Mouse (Mus musculus): ENCODE data around the gene 2810006K23Rik. TPM values are rescaled to one million over a fixed set of nuclear protein-coding genes. Genes with fewer than 3 reads are reported as not detected.
"Not testable (repeated sequence)": the region's sequence is repeated elsewhere in the genome, so short reads cannot be mapped to it uniquely, and the experiment has no call there.

2810006K23Rik gene
- polyA plus RNA-seq, 1 experiment = not detected

GRCm38 (mm10) chr5:124338791-124339190, 10.9 kb downstream of the 2810006K23Rik start:
- Histone ChIP-seq H3K27ac (ENCODE audit: insufficient read depth, low read depth, low read length) (peak overlapping the region; percentile 53), H3K4me1 (ENCODE audit: control insufficient read depth, insufficient read depth, low read length) (peaks cover 20% of the 10 kb centered on the region), H3K4me3 (ENCODE audit: insufficient read depth, low read depth, low read length) (no peak overlapping the region)
- TF ChIP-seq CTCF (IDR thresholded peaks at IDR 0.05; ENCODE audit: insufficient read depth, low read depth, low read length) (no peak), POLR2A (IDR thresholded peaks at IDR 0.05; ENCODE audit: insufficient read depth, low read depth, low read length) (no peak)
- WGBS = 77% methylated on average over 8 of the region's 8 CpGs

GRCm38 (mm10) chr5:124341753-124342339, 14.0 kb downstream of the 2810006K23Rik start:
- 70% methylated on average over 6 of the region's 6 CpGs for WGBS
- H3K4me3 ChIP-seq (ENCODE audit: insufficient read depth, low read depth, low read length); H3K27ac ChIP-seq (ENCODE audit: insufficient read depth, low read depth, low read length): not testable (repeated sequence)
- peaks cover 18% of the 10 kb centered on the region for H3K4me1 ChIP-seq (ENCODE audit: control insufficient read depth, insufficient read depth, low read length)

- H3K4me3 ChIP-seq (ENCODE audit: insufficient read depth, low read depth, low read length) = no peak overlapping the region
- TF ChIP-seq POLR2A (IDR thresholded peaks at IDR 0.05; ENCODE audit: insufficient read depth, low read depth, low read length) (no peak), CTCF (IDR thresholded peaks at IDR 0.05; ENCODE audit: insufficient read depth, low read depth, low read length) (no peak)
- 78% methylated on average over 8 of the region's 8 CpGs for WGBS
- H3K27ac ChIP-seq (ENCODE audit: insufficient read depth, low read depth, low read length) = no peak overlapping the region
- H3K4me1 ChIP-seq (ENCODE audit: control insufficient read depth, insufficient read depth, low read length) = peaks cover 16% of the 10 kb centered on the region
These were observed 15.0 kb downstream of the 2810006K23Rik start for GRCm38 (mm10) chr5:124342897-124343296.

- peaks cover 28% of the 10 kb centered on the region for H3K4me1 ChIP-seq (ENCODE audit: control insufficient read depth, insufficient read depth, low read length)
- no peak overlapping the region for H3K4me3 ChIP-seq (ENCODE audit: insufficient read depth, low read depth, low read length)
- WGBS = 67% methylated on average over 17 of the region's 17 CpGs
- H3K27ac ChIP-seq (ENCODE audit: insufficient read depth, low read depth, low read length) = no peak overlapping the region
- no peak for TF ChIP-seq POLR2A (IDR thresholded peaks at IDR 0.05; ENCODE audit: insufficient read depth, low read depth, low read length)
- TF ChIP-seq CTCF (IDR thresholded peaks at IDR 0.05; ENCODE audit: insufficient read depth, low read depth, low read length) = no peak
These were observed 21.3 kb downstream of the 2810006K23Rik start for GRCm38 (mm10) chr5:124349196-124349595.

- H3K4me3 ChIP-seq (ENCODE audit: insufficient read depth, low read depth, low read length) = no peak overlapping the region
These were observed 22.5 kb downstream of the 2810006K23Rik start for GRCm38 (mm10) chr5:124350350-124350749.

GRCm38 (mm10) chr5:124351111-124351560, 23.2 kb downstream of the 2810006K23Rik start:
- Histone ChIP-seq H3K27ac (ENCODE audit: insufficient read depth, low read depth, low read length) (peak overlapping the region; percentile 90), H3K4me3 (ENCODE audit: insufficient read depth, low read depth, low read length) (no peak overlapping the region), H3K4me1 (ENCODE audit: control insufficient read depth, insufficient read depth, low read length) (peaks cover 28% of the 10 kb centered on the region)
- peak; percentile 12; the same call in 1 of the 2 replicates for TF ChIP-seq CTCF (IDR thresholded peaks at IDR 0.05; ENCODE audit: insufficient read depth, low read depth, low read length)
- no peak for TF ChIP-seq POLR2A (IDR thresholded peaks at IDR 0.05; ENCODE audit: insufficient read depth, low read depth, low read length)
- 33% methylated on average over 7 of the region's 7 CpGs for WGBS

More at GRCm38 (mm10) chr5:124350350-124350749, 22.5 kb downstream of the 2810006K23Rik start:
- peaks cover 28% of the 10 kb centered on the region for H3K4me1 ChIP-seq (ENCODE audit: control insufficient read depth, insufficient read depth, low read length)
- 54% methylated on average over 2 of the region's 2 CpGs for WGBS
- H3K27ac ChIP-seq (ENCODE audit: insufficient read depth, low read depth, low read length) = peak overlapping the region; percentile 90; the same call in 1 of the 2 replicates
- TF ChIP-seq POLR2A (IDR thresholded peaks at IDR 0.05; ENCODE audit: insufficient read depth, low read depth, low read length) (no peak), CTCF (IDR thresholded peaks at IDR 0.05; ENCODE audit: insufficient read depth, low read depth, low read length) (no peak)

- H3K27ac ChIP-seq (ENCODE audit: insufficient read depth, low read depth, low read length) = peak overlapping the region; percentile 90
- 51% methylated on average over 3 of the region's 3 CpGs for WGBS
- H3K4me1 ChIP-seq (ENCODE audit: control insufficient read depth, insufficient read depth, low read length) = peaks cover 28% of the 10 kb centered on the region
- H3K4me3 ChIP-seq (ENCODE audit: insufficient read depth, low read depth, low read length) = no peak overlapping the region
- TF ChIP-seq CTCF (IDR thresholded peaks at IDR 0.05; ENCODE audit: insufficient read depth, low read depth, low read length) (no peak), POLR2A (IDR thresholded peaks at IDR 0.05; ENCODE audit: insufficient read depth, low read depth, low read length) (no peak)
These were observed 23.7 kb downstream of the 2810006K23Rik start for GRCm38 (mm10) chr5:124351604-124352003.

GRCm38 (mm10) chr5:124352141-124352920, 24.4 kb downstream of the 2810006K23Rik start:
- Histone ChIP-seq H3K4me1 (ENCODE audit: control insufficient read depth, insufficient read depth, low read length) (peaks cover 28% of the 10 kb centered on the region), H3K27ac (ENCODE audit: insufficient read depth, low read depth, low read length) (peak overlapping the region; percentile 94), H3K4me3 (ENCODE audit: insufficient read depth, low read depth, low read length) (peak overlapping the region; percentile 62)
- TF ChIP-seq CTCF (IDR thresholded peaks at IDR 0.05; ENCODE audit: insufficient read depth, low read depth, low read length) (no peak), POLR2A (IDR thresholded peaks at IDR 0.05; ENCODE audit: insufficient read depth, low read depth, low read length) (no peak)
- WGBS = 6% methylated on average over 30 of the region's 30 CpGs

- no peak for TF ChIP-seq CTCF (IDR thresholded peaks at IDR 0.05; ENCODE audit: insufficient read depth, low read depth, low read length)
- TF ChIP-seq POLR2A (IDR thresholded peaks at IDR 0.05; ENCODE audit: insufficient read depth, low read depth, low read length) = no peak
- peak overlapping the region; percentile 62 for H3K4me3 ChIP-seq (ENCODE audit: insufficient read depth, low read depth, low read length)
- WGBS = 3% methylated on average over 32 of the region's 32 CpGs
- peaks cover 28% of the 10 kb centered on the region for H3K4me1 ChIP-seq (ENCODE audit: control insufficient read depth, insufficient read depth, low read length)
- H3K27ac ChIP-seq (ENCODE audit: insufficient read depth, low read depth, low read length) = peak overlapping the region; percentile 94
These were observed 25.3 kb downstream of the 2810006K23Rik start for GRCm38 (mm10) chr5:124353011-124353725.

All from olfactory bulb, adult 2 months (tissue).